Mouse (Mus musculus) heart, embryonic 15.5 days (tissue): Measurements from ENCODE around the gene Reg4. TPM values are rescaled to one million over a fixed set of nuclear protein-coding genes. Genes with fewer than 3 reads are reported as not detected.

Experiments
- ATAC-seq: fragments of 200-750 bp; cut with Nextera tagmentation; replicated peaks from 2 replicates; pipeline ENCODE4 v1.8.0; 2017; ENCODE audit warnings: low read depth, moderate TSS enrichment; ENCODE audit not compliant: insufficient number of reproducible peaks, insufficient read depth, low FRiP score
- H3K27ac ChIP-seq: fragments of 300-500 bp; sonication (generic); 2 replicates; pipeline ENCODE4 v1.5.1; 2015; ENCODE audit warnings: mild to moderate bottlenecking, inconsistent platforms
- H3K27me3 ChIP-seq: fragments of 300-500 bp; sonication (generic); 2 replicates; pipeline ENCODE4 v1.6.1; 2015; ENCODE audit warnings: inconsistent platforms
- H3K36me3 ChIP-seq: fragments of 300-500 bp; sonication (generic); 2 replicates; pipeline ENCODE4 v1.6.1; 2015; ENCODE audit warnings: mild to moderate bottlenecking, inconsistent platforms
- H3K4me1 ChIP-seq: fragments of 300-500 bp; sonication (generic); replicated peaks from 2 replicates; pipeline ENCODE4 v1.6.1; 2015; ENCODE audit warnings: inconsistent platforms
- H3K4me2 ChIP-seq: fragments of 300-500 bp; sonication (generic); 2 replicates; pipeline ENCODE4 v1.6.1; 2015; ENCODE audit warnings: inconsistent platforms, mild to moderate bottlenecking, moderate library complexity
- H3K4me3 ChIP-seq: fragments of 300-500 bp; sonication (generic); 2 replicates; pipeline ENCODE4 v1.5.1; 2015; ENCODE audit warnings: mild to moderate bottlenecking, inconsistent platforms
- H3K9ac ChIP-seq: fragments of 300-500 bp; sonication (generic); 2 replicates; pipeline ENCODE4 v1.6.1; 2015; ENCODE audit warnings: mild to moderate bottlenecking, inconsistent platforms
- H3K9me3 ChIP-seq: fragments of 300-500 bp; sonication (generic); replicated peaks from 2 replicates; pipeline ENCODE4 v1.6.1; 2016; ENCODE audit warnings: inconsistent platforms
- WGBS: fragments of 180-500 bp; shearing (Covaris S2); methylation state at CpG from one replicate; pipeline ENCODE4 v1.1.7; 2015; ENCODE audit warnings: mixed read lengths; 5-methylcytosine and 5-hydroxymethylcytosine counted together
- polyA plus RNA-seq: library from polyadenylated mRNA; unstranded; fragments of >200 nt; fragmentation: Nextera tagmentation; extraction: Ambion mirVana; gene quantifications from 2 replicates; pipeline ENCODE4 v1.2.1, GENCODE M21; 2015

Gene Reg4
- polyA plus RNA-seq, 1 experiment from 2014 or later: not detected

DNA sequence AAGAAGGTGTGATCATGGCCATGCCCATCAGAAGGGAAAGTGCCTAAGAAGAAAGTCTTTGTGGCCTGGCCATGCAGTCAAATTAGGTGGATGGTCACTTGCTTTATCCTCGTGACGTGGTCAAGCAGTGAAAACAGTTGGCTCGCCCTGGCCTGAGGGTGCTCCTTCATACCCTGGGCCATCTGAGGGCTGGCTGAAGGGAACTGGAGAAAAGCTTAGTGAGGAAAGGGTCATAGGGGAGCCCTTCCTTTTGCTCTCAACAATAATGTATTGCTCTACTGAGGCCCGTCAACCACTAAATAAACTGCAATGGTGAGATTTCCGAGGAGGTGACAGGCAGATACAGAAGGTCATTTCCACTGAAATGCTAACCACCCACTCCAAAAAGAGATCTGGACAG lies 15.3 kb downstream of the Reg4 start:
- no peak overlapping the region for H3K4me3 ChIP-seq
- 77% methylated on average over 5 of the region's 5 CpGs for WGBS

DNA sequence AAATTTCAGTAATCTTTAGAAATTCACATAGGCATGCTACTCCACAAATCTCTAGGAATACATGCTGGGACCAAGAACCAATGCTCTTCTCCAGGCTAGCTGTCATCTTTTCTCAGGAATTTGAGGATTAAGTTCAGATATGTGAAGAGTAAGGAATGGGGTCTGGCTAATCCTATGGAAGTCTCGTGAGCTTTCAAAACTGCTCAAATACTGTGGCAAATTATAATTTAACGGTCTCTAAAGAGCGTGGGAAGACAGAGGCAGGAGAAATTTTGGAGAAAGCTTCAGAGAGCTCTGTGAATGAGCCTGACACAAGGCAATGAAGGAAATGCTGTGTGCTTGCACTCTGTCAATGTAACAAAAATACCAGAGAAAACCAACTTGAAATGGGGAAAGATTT lies 16.2 kb downstream of the Reg4 start:
- no peak overlapping the region for H3K4me2 ChIP-seq
- H3K27ac ChIP-seq: no peak overlapping the region
- no peaks in the 10 kb centered on the region for H3K36me3 ChIP-seq
- 86% methylated on average over 3 of the region's 3 CpGs for WGBS
- H3K4me1 ChIP-seq: no peaks in the 10 kb centered on the region
- no peaks in the 10 kb centered on the region for H3K9me3 ChIP-seq
- no peak for ATAC-seq
- H3K9ac ChIP-seq: no peak overlapping the region
- no peaks in the 10 kb centered on the region for H3K27me3 ChIP-seq
- H3K4me3 ChIP-seq: no peak overlapping the region

More for the DNA sequence above, 15.3 kb downstream of the Reg4 start:
- ATAC-seq: no peak
- Histone ChIP-seq H3K27me3 (no peaks in the 10 kb centered on the region), H3K4me2 (no peak overlapping the region), H3K36me3 (no peaks in the 10 kb centered on the region), H3K4me1 (no peaks in the 10 kb centered on the region), H3K9ac (no peak overlapping the region), H3K9me3 (no peaks in the 10 kb centered on the region), H3K27ac (no peak overlapping the region)

DNA sequence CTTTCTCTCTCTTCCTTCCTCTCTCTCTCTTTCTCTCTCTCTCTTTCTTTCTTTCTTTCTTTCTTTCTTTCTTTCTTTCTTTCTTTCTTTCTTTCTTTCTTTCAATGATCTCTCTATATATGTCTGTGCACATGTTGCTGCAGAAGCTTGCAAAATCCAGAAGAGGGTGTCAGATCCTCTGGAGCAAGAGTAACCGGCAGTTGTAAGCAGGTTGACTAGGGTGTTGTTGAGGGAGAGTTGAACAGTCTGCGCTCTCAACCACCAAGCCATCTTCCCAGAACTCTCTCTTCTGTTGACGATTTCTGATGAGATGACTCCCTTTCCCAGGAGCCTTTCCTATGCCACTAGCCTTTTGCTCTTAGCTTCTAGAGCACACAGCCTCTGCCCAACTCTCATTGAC lies 20.1 kb downstream of the Reg4 start:
- no peak overlapping the region for H3K4me3 ChIP-seq
- ATAC-seq: no peak
- H3K27ac ChIP-seq: no peak overlapping the region
- no peaks in the 10 kb centered on the region for H3K9me3 ChIP-seq
- no peaks in the 10 kb centered on the region for H3K4me1 ChIP-seq
- no peaks in the 10 kb centered on the region for H3K27me3 ChIP-seq
- 75% methylated on average over 3 of the region's 3 CpGs for WGBS
- no peaks in the 10 kb centered on the region for H3K36me3 ChIP-seq
- no peak overlapping the region for H3K9ac ChIP-seq
- no peak overlapping the region for H3K4me2 ChIP-seq

DNA sequence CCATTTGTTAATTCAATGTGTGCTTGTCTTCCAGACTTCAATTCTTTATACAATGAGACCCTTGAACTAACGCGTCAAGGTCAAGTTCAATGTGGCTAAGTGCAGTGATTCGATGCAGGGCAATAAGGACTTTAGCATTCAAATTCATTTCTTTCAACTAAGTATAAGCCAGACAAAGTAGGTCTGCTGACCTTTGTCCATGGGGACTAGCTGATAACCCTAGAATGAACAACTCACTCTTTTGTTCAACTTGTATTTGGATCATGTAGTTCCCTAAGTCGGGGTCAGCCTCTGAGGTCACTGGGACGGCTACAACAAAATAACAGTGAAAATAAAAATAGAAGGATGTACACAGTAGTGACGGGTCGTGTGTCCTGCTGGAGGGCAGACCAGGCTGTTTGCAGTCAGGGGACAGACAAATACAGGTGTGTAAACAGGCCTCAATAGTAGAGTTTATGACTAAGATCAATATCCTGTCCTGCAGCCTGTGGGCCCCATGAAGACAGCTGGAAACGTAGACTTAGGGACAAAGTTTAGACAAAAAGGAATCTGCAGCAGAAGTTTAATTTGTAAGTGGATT lies 20.6 kb downstream of the Reg4 start:
- Histone ChIP-seq H3K27me3 (no peaks in the 10 kb centered on the region), H3K9me3 (no peaks in the 10 kb centered on the region), H3K27ac (no peak overlapping the region), H3K4me1 (no peaks in the 10 kb centered on the region), H3K9ac (no peak overlapping the region), H3K36me3 (no peaks in the 10 kb centered on the region), H3K4me2 (no peak overlapping the region), H3K4me3 (no peak overlapping the region)
- WGBS: 73% methylated on average over 8 of the region's 8 CpGs
- ATAC-seq: no peak

DNA sequence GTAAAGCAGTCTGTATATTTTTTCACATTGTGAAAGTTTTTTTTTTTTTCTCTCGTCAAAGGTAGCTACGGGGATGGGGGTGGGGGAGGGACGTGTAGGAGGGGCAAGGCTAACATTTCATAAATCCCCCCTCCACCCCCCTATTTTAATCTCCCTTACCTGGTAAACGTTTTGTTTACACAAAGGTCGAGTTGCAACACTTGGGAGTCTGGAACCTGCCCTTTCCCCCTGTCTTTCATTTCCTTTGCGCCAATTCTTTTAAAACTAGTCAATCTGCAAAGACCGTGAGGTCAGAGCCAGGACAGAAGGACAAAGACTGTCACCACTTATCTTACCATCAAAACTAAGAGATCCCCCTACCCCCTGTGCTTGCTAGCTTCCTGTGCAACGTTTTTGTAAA lies 23.9 kb downstream of the Reg4 start:
- Histone ChIP-seq H3K9me3 (no peaks in the 10 kb centered on the region), H3K9ac (no peak overlapping the region), H3K4me1 (no peaks in the 10 kb centered on the region), H3K36me3 (no peaks in the 10 kb centered on the region), H3K4me3 (no peak overlapping the region), H3K27me3 (no peaks in the 10 kb centered on the region), H3K27ac (no peak overlapping the region), H3K4me2 (no peak overlapping the region)
- no peak for ATAC-seq
- 24% methylated on average over 8 of the region's 8 CpGs for WGBS

DNA sequence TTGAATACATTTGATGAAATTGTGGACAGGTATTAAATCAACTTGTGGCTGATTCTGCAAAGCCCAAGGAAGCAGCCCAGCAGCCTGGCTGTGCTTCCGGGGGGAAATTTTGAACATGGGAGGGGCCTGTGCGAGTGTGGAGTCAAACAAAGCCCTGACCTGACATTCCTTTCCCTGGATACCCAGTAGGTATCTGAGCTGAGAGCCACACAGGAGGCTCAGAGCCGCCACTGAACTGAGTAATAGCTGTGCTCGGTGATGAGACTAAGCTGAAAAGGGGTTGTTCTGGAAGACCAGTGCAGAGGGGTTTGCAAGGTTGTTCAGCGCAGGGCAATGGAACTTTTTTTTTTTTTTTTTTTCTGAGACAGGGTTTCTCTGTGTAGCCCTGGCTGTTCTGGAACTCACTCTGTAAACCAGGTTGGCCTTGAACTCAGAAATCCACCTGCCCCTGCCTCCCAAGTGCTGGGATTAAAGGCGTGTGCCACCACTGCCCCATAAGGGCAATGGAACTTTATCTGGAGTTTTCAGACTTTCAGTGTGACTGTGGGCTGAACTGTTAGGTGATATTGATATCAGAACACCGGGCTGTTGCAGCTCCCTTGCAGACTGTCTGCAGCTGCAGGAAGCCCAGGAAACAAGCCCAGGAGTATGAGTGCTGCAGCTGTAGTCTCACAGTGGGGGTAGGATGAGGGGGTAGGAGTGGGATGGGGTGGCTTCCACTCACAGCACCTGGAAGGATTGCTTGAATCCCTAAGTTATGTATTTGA lies 25.2 kb downstream of the Reg4 start:
- Histone ChIP-seq H3K4me3 (no peak overlapping the region), H3K4me2 (no peak overlapping the region), H3K27ac (no peak overlapping the region), H3K27me3 (no peaks in the 10 kb centered on the region), H3K9ac (no peak overlapping the region), H3K4me1 (no peaks in the 10 kb centered on the region), H3K9me3 (no peaks in the 10 kb centered on the region), H3K36me3 (no peaks in the 10 kb centered on the region)
- 51% methylated on average over 7 of the region's 7 CpGs for WGBS
- ATAC-seq: no peak

DNA sequence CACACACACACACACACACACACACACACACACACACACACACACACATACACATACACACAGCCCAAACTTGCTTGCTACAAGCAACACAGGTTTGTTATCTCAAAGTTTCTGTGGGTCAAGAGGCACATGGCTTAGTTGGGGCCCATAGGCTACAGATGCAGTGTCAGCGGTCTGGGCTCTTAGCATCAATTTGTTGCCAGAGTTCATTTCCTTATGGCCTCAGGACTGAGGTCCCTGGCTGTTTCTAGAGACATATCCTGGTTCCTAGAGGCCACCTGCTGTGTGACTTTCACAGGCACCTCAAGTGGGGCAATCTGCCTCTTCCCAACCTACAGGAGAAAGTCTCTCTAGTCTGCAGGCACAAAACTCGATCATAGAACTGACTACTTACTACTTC lies 27.4 kb downstream of the Reg4 start:
- no peak for ATAC-seq
- Histone ChIP-seq H3K27me3 (no peaks in the 10 kb centered on the region), H3K27ac (no peak overlapping the region), H3K4me2 (no peak overlapping the region), H3K4me1 (no peaks in the 10 kb centered on the region), H3K4me3 (no peak overlapping the region), H3K9me3 (no peaks in the 10 kb centered on the region), H3K36me3 (no peaks in the 10 kb centered on the region), H3K9ac (no peak overlapping the region)
- 83% methylated on average over 2 of the region's 2 CpGs for WGBS

DNA sequence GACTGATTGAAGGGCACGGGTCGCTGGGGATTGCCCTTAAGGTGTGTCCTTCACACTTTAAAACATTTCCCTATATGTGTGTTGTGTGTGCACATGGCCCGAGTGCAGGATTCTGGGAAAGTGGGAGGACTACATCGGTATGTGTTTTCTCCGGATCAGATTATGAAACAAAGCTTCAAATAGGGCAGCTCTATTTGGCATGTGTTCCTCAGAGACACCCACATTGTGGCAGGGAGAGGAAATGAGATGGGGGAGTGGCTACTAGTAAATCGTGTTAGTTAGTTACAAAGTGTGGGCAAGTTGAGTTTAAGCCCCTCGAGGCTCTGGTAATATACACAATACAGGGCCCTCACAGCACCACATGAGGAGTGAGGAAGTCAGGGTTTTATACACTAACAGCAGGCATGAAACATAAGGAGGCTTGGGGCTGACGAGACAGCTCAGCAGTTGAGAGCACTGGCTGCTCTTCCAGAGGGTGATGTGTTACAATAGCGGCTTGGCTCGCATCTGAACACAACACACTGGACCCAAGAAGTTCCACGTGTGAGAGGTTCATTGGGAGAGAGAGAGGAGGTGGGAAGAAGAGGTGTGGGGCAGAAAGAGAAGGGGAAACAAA lies 28.0 kb downstream of the Reg4 start:
- Histone ChIP-seq H3K4me3 (no peak overlapping the region), H3K4me1 (no peaks in the 10 kb centered on the region), H3K27me3 (no peaks in the 10 kb centered on the region), H3K4me2 (no peak overlapping the region), H3K9ac (no peak overlapping the region), H3K36me3 (no peaks in the 10 kb centered on the region), H3K9me3 (no peaks in the 10 kb centered on the region), H3K27ac (no peak overlapping the region)
- WGBS: 74% methylated on average over 11 of the region's 11 CpGs
- ATAC-seq: no peak

DNA sequence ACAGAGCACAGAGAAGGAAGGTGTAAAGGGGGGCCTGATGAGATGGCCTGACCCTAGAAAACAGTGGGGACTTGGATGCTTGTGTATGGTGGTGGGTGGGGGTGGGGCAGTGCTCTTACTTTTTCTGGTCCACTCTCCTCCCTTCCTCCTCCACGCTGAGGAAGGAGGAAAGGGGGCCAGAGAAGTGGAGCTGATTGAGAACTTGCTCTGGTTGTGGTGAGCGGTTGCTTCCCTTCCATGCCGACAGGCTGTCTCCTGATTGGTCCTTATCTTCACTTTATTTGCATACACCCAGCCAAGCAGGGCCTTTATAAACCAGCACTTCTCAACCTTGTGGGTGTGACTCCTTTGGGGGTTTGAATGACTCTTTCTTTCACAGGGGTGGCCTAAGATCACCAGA lies 32.1 kb downstream of the Reg4 start:
- 75% methylated on average over 2 of the region's 3 CpGs for WGBS

DNA sequence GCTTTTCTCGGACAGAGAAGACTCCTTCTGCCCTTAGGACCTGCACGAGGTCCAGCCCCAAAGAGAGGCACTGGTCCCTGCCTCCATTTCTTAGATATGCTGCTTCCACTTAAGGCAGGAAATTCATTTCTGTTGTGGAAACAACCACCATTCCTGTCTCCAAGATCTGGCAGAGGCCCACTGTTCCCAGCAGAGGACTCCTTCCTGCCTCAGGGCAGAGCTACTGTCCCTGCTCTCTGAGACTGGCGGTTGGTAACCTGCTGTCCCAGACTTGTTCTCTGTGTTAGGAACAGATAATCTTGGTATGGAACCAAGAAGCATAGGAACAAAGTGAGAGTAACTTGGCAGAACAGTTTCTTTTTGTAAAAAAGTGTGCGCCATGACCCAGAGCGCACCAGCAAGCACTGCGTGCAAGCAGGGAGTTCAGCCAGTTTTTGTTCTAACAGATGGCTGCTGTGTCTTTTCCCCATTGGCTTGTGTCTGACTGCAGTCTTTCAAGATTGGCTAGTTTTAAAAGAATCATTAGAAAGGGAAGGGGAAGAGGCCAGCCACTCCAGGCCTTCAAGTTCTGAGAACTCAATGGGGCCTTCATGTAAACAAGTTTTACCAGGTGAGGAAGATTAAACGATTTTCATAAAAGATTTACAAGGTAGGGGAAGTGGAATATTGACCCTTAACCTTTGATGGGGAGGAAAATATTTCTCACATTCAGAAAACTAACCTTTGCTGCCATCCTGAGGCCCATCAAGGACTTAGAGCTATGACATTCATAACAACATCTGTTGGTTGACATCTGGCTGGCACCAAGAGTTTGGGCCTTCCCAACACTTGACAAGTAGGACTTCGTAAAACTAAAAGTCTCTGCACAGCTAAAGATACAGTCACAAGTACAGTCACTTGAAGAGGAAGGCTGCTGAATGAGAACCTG lies 33.0 kb downstream of the Reg4 start:
- WGBS: 81% methylated on average over 8 of the region's 8 CpGs
- H3K9ac ChIP-seq: no peak overlapping the region
- H3K27ac ChIP-seq: no peak overlapping the region
- H3K4me1 ChIP-seq: no peaks in the 10 kb centered on the region
- ATAC-seq: no peak
- H3K4me3 ChIP-seq: no peak overlapping the region
- no peaks in the 10 kb centered on the region for H3K36me3 ChIP-seq
- H3K9me3 ChIP-seq: no peaks in the 10 kb centered on the region
- H3K4me2 ChIP-seq: no peak overlapping the region
- no peaks in the 10 kb centered on the region for H3K27me3 ChIP-seq

More for the DNA sequence above, 32.1 kb downstream of the Reg4 start:
- no peaks in the 10 kb centered on the region for H3K27me3 ChIP-seq
- H3K4me1 ChIP-seq: no peaks in the 10 kb centered on the region
- H3K36me3 ChIP-seq: no peaks in the 10 kb centered on the region
- no peak overlapping the region for H3K4me2 ChIP-seq
- no peak overlapping the region for H3K4me3 ChIP-seq
- H3K27ac ChIP-seq: no peak overlapping the region
- H3K9ac ChIP-seq: no peak overlapping the region
- ATAC-seq: no peak
- H3K9me3 ChIP-seq: no peaks in the 10 kb centered on the region

DNA sequence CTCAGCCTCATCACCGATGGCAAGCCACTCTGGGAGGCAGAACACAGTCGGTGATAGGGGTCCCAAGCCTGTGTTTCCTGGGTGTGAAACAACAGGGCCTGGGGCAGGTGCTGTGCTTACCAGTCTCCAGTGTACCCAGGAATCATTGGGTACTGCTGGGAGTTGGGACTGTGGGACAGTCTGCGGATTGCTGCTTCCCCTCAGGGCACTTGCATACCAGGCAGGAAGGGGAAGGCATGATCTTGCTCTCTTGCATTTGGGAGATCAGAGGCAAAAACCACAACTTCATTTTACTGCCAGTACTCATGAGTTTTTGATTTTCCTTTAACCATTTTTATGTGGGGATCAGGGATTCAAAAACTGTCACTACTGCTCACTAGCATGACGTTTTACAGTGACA lies 36.8 kb downstream of the Reg4 start:
- H3K27me3 ChIP-seq: no peaks in the 10 kb centered on the region
- no peak overlapping the region for H3K9ac ChIP-seq
- H3K36me3 ChIP-seq: no peaks in the 10 kb centered on the region
- no peak for ATAC-seq
- H3K4me2 ChIP-seq: no peak overlapping the region
- H3K27ac ChIP-seq: no peak overlapping the region
- WGBS: 83% methylated on average over 4 of the region's 4 CpGs
- H3K9me3 ChIP-seq: no peaks in the 10 kb centered on the region
- H3K4me3 ChIP-seq: no peak overlapping the region
- no peaks in the 10 kb centered on the region for H3K4me1 ChIP-seq
